Mouse (Mus musculus): ENCODE data around the gene Anxa11. TPM values are rescaled to one million over a fixed set of nuclear protein-coding genes. Genes with fewer than 3 reads are reported as not detected.
A peak's percentile ranks its signal among the peaks of the same experiment; 100 is the strongest.
"Not testable (repeated sequence)": the region's sequence is repeated elsewhere in the genome, so short reads cannot be mapped to it uniquely, and the experiment has no call there.

Anxa11 gene
- polyA plus RNA-seq, 1 experiment from 2014 or later: 11.2 TPM

GRCm38 (mm10) chr14:25926814-25927561 is 85.0 kb downstream of the Anxa11 start:
- H3K27me3 ChIP-seq; H3K4me1 ChIP-seq (replicated peaks); H3K4me2 ChIP-seq; H3K9ac ChIP-seq; H3K4me3 ChIP-seq (replicated peaks); H3K27ac ChIP-seq (replicated peaks); H3K9me3 ChIP-seq (replicated peaks); H3K36me3 ChIP-seq (replicated peaks): not testable (repeated sequence)
- WGBS (ENCODE audit: insufficient replicate concordance): no CpG with 5 or more reads among the region's 44 CpGs
- peak; percentile 69 for ATAC-seq (ENCODE audit: insufficient read depth)

- WGBS (ENCODE audit: insufficient replicate concordance): no CpG with 5 or more reads among the region's 10 CpGs
- H3K4me1 ChIP-seq (replicated peaks); H3K9me3 ChIP-seq (replicated peaks); H3K27me3 ChIP-seq; H3K4me2 ChIP-seq; H3K27ac ChIP-seq (replicated peaks); H3K36me3 ChIP-seq (replicated peaks); H3K9ac ChIP-seq; H3K4me3 ChIP-seq (replicated peaks): not testable (repeated sequence)
- peak; percentile 75 for ATAC-seq (ENCODE audit: insufficient read depth)
Observed at GRCm38 (mm10) chr14:25927562-25927881, 85.6 kb downstream of the Anxa11 start, which contains the start of gene Tmem254a. Gene Tmem254a (minus strand): TSS chr14:25927672.

Small RNA genes lying within 50 kb of the gene (microRNA-seq; reads per million reads assigned to microRNA genes)
- not detected for gene Gm23701

Other genes starting within 250 kb of the Anxa11 start
- 26.4 and 26.8 TPM in 2 replicates for gene Ppif, start 148.0 kb upstream of the Anxa11 start, polyA plus RNA-seq (2015; fragmentation: Nextera tagmentation; extraction: Ambion mirVana)
- 7.5 and 8.3 TPM in 2 replicates for gene Zcchc24, start 73.1 kb upstream of the Anxa11 start, polyA plus RNA-seq (2015; fragmentation: Nextera tagmentation; extraction: Ambion mirVana)
- gene Plac9a, start 60.9 kb downstream of the Anxa11 start, polyA plus RNA-seq (2015; fragmentation: Nextera tagmentation; extraction: Ambion mirVana): 0.53 and 0.71 TPM in 2 replicates
- gene Tmem254a, start 85.5 kb downstream of the Anxa11 start, polyA plus RNA-seq (2015; fragmentation: Nextera tagmentation; extraction: Ambion mirVana): 1.7 and 2.3 TPM in 2 replicates
- gene Cphx1, start 96.1 kb downstream of the Anxa11 start, polyA plus RNA-seq (2015; fragmentation: Nextera tagmentation; extraction: Ambion mirVana): 0.09 TPM in 1 of 2 replicates, not detected in the other
- 0.12 TPM in 1 of 2 replicates, not detected in the other for gene Duxbl1, start 136.4 kb downstream of the Anxa11 start, polyA plus RNA-seq (2015; fragmentation: Nextera tagmentation; extraction: Ambion mirVana)
- gene Gm9780, start 200.6 kb downstream of the Anxa11 start, polyA plus RNA-seq (2015; fragmentation: Nextera tagmentation; extraction: Ambion mirVana): 3.4 and 4.0 TPM in 2 replicates
- 10.4 and 11.3 TPM in 2 replicates for gene Tmem254c, start 225.2 kb downstream of the Anxa11 start, polyA plus RNA-seq (2015; fragmentation: Nextera tagmentation; extraction: Ambion mirVana)
- gene Cphx2, start 239.4 kb downstream of the Anxa11 start, polyA plus RNA-seq (2015; fragmentation: Nextera tagmentation; extraction: Ambion mirVana): not detected in 2 replicates
- gene Cphx3, start 240.1 kb downstream of the Anxa11 start, polyA plus RNA-seq (2015; fragmentation: Nextera tagmentation; extraction: Ambion mirVana): 0.05 TPM in 1 of 2 replicates, not detected in the other

Measured in liver, embryonic 15.5 days (tissue).